Mouse (Mus musculus) erythroblast, embryonic 14.5 days (primary cell): ENCODE measurements around the gene Clrn1.

Source experiments
- GATA1 ChIP-seq: IDR thresholded peaks from 2 replicates; pipeline ENCODE4 v1.6.1; 2012; ENCODE audit warnings: low read length, inconsistent platforms, mixed read lengths
- TAL1 ChIP-seq: IDR thresholded peaks from 3 replicates; pipeline ENCODE4 v1.6.1; 2012; ENCODE audit warnings: low read length, inconsistent platforms, mixed read lengths

DNA sequence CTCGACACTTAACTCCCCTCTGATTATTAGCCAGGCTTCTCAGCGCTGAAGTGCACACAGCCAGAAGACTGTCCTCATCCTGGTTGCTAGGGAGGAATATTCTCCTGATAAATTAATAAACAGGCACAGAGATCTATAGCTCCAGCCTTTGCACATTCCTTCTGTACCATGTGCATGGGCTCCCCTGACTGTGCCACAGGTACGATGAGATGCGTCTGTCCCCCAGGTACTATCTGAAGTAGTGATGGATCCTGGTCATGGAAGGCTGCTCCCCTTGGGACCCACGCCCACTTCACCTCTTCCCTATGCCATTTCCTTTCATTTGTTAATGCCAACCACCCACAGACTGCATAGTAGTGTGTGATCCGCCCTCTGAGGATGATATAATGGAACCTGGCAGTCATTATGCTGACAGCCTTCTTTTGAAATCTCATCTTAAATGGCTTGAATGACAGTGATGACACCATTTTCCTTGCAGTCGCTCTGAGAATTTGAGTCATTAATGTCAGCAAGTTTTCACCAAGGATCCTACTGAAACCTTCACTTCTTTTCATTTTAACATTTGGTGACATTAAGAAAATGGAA is 3.1 kb upstream of the Clrn1 start:
- TF ChIP-seq GATA1 (no peak), TAL1 (no peak)
